Mouse (Mus musculus) MEL-GATA-1-ER (cell line): ENCODE results near the gene Trim41.
"Not testable (repeated sequence)": the region's sequence is repeated elsewhere in the genome, so short reads cannot be mapped to it uniquely, and the experiment has no call there.

Experiments
- DNase-seq: peaks from one replicate; pipeline ENCODE4 v3.0.0-alpha.2; 2012; ENCODE audit warnings: low read depth; ENCODE audit errors: extremely low read depth

The Trim41 gene

DNA sequence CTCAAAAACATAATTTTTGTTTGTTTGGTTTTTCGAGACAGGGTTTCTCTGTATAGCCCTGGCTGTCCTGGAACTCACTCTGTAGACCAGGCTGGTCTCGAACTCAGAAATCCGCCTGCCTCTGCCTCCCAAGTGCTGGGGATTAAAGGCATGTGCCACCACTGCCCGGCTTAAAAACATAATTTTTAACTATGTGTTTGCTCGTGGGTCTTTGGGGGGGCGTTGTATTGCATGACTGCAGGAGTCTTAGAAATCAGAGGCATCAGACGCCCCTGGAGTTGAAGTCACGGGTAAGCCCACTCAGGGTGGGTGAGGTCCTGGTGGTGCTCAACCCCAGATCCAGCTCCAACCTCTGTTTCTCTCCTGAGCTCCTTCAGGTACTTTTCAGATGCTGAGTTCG, 25.3 kb downstream of the Trim41 start:
- not testable (repeated sequence) for DNase-seq

DNA sequence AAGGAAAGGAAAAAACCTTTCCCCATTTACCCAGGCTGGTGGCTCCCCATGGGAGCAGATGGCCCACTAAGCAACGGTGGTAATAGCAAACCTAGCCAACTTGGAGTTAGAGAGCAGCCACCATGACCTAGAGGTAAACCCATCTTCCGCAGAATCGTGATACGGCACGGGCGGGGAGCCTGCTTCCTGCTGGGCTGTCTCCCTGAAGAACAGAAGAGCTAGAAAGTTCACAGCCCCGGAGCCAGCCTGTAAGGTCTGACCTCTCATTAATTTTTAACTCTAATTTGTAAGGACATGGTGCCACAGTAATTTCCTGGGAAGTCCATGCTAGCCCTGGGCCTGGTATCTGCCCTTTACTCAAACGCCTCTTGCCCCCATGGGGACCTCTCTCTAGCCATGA, 26.2 kb downstream of the Trim41 start:
- DNase-seq, result no peak

DNA sequence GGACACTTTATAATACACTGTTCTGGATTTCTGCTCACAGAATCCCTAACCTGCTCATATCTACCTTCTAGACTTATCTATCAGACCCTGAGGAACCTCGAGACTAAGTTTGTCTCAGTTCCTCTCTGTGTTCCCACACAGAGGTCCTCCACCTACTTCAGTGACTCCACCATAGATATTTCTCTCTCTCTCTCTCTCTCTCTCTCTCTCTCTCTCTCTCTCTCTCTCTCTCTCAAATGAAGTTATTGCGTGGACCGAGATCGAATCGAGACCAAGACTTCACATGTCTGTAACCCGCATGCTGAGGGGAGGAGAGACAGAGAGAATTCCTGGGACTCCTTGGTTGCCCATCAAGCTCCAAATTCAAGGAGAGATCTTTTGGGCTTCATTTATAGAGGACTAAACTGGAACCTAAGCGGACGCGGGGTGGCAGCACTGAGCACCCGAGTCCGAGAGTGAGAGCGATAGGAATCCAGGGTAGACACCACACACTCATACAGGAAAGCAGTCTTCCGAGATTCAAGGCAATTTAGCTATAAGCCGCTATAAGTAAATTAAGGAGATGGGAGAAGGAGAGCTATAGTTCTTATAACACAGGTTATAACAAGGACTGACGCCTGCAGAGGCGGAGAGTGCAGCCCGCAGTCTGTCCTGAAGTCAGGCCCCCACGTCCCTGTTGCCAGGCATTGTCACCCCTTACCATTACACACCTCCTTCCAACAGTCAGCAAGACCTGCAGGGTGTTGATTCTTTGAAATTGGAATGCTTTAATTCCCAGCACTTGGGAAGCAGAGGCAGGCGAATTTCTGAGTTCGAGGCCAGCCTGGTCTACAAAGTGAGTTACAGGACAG, 27.0 kb downstream of the Trim41 start:
- peak; percentile 73 for DNase-seq

GRCm38 (mm10) chr11:48789215-48789614, 27.9 kb downstream of the Trim41 start:
- no peak for DNase-seq

DNA sequence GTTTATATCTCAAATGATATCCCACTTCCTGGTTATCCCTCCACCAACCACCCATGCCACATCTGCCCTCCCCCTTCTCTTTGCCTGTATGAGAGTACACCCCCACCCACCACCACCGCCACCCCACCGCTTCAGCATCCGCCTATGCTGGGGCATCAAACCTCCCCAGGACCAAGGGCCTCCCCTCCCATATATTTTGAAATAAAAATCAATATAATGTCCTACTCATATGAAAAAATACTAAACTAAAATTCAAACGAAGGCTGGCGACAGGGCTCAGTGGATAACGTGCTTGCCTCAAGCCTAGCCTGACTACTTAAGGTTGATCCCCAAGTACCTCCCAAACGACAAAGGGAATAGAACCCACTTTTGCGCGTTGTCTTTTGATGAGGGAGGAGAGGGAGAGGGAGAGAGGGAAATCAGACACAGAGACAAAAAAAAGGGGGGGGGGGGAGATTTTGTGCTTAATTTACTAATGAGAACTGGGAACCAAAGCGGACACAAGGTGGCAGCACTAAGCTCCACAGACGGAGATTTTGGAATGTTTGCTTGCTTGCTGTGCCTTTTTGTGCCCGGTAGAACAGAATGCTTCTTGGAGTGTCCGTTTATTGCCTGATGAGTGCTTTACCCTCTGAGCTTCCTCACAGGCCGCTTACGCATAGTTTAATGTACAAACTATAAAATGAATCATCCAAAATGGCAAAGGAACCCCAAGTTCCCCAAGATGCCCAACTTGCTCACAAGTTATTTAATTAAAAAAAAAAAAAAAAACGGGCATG, 28.7 kb downstream of the Trim41 start:
- DNase-seq, result peak; percentile 83

GRCm38 (mm10) chr11:48787455-48788211, 29.5 kb downstream of the Trim41 start:
- DNase-seq, result peak; percentile 86

GRCm38 (mm10) chr11:48782243-48782642, 34.9 kb downstream of the Trim41 start:
- no peak for DNase-seq

- DNase-seq, result peak; percentile 66
These were observed 37.7 kb downstream of the Trim41 start for GRCm38 (mm10) chr11:48779450-48779849.

- no peak for DNase-seq
These were observed 39.9 kb downstream of the Trim41 start for GRCm38 (mm10) chr11:48777303-48777702.

DNA sequence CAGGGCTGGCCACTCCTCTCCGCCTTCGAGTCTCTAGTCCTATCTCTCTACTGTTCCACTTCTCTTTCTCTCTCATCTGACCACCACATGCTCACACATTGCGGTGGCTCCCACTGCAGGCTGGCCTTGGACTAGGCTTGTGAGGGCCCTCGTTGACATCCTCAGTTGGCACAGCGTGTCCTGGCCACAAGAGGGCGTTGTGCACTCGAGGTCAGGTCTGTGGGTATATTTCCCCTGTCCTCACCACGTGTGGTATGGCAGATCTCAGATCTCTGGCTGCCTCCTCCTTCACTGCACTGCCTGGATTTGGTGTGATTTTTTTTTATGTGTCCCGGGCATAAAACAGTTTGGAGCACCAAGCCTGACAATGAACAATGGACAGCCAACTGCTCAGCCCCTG, 40.5 kb downstream of the Trim41 start:
- DNase-seq, result peak; percentile 57

DNA sequence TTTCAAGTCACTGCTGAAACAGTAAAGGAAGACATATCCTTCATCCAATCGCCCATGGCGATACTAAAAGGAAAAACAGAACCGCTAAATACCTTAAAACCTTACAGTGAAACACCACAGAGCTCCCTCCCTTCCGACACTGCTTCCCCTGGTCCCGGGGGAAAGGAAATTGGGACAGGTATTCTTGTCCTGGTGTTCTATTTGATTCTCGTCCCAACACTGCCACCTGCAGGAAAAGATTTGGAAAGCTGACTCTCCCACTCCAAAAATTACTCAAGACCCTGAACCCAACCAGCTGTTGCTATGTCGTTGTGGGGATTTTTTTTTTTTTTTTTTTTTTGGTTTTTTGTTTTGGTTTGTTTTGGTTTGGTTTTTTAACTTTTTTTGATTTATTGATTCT, 41.7 kb downstream of the Trim41 start:
- peak; percentile 71 for DNase-seq

- DNase-seq, result peak; percentile 66
These were observed 42.5 kb downstream of the Trim41 start for GRCm38 (mm10) chr11:48774443-48775298.

GRCm38 (mm10) chr11:48771691-48772090, 45.5 kb downstream of the Trim41 start:
- no peak for DNase-seq

GRCm38 (mm10) chr11:48767195-48767876, 49.8 kb downstream of the Trim41 start:
- no peak for DNase-seq

- no peak for DNase-seq
These were observed 53.0 kb downstream of the Trim41 start for GRCm38 (mm10) chr11:48764119-48764518.

- no peak for DNase-seq
These were observed 58.1 kb downstream of the Trim41 start for GRCm38 (mm10) chr11:48759021-48759420.
